Mouse (Mus musculus) G1E (cell line): ENCODE results near the gene Mgat4b.

ENCODE experiments used
- CTCF ChIP-seq: IDR thresholded peaks from 2 replicates; pipeline ENCODE4 v1.5.1; 2012; ENCODE audit warnings: low read depth, low read length, inconsistent platforms, mixed read lengths
- GATA1 ChIP-seq: IDR thresholded peaks from 2 replicates; pipeline ENCODE4 v1.6.1; 2012; ENCODE audit warnings: borderline replicate concordance, low read length, inconsistent platforms, mixed read lengths
- GATA2 ChIP-seq: IDR thresholded peaks from 2 replicates; pipeline ENCODE4 v1.6.1; 2012; ENCODE audit warnings: low read depth, low read length, inconsistent platforms, borderline replicate concordance
- POLR2AphosphoS5 ChIP-seq: IDR thresholded peaks from 2 replicates; pipeline ENCODE4 v1.6.1; 2012; ENCODE audit warnings: low read depth, low read length, inconsistent platforms; ENCODE audit not compliant: insufficient replicate concordance
- TAL1 ChIP-seq: conservative IDR thresholded peaks from 2 replicates; pipeline ENCODE4 v1.6.1; 2012; ENCODE audit warnings: low read depth, low read length, inconsistent platforms, mixed read lengths

GRCm38 (mm10) chr11:50269163-50269562 is 58.5 kb downstream of the Mgat4b start:
- TF ChIP-seq CTCF (0 out of 2 replicates have a peak, but pooled peaks have one; percentile 24), TAL1 (no peak), GATA1 (no peak), POLR2AphosphoS5 (no peak), GATA2 (no peak)
